Mouse (Mus musculus) neural tube, embryonic 15.5 days (tissue): ENCODE results near the gene Abhd2. TPM values are rescaled to one million over a fixed set of nuclear protein-coding genes. Genes with fewer than 3 reads are reported as not detected.

Experiments used
- ATAC-seq: fragments of 200-750 bp; cut with Nextera tagmentation; 2 replicates; pipeline ENCODE4 v1.8.0; 2017; ENCODE audit warnings: mild to moderate bottlenecking, moderate TSS enrichment, moderate library complexity; ENCODE audit not compliant: low FRiP score
- H3K27ac ChIP-seq: fragments of 300-500 bp; sonication (generic); replicated peaks from 2 replicates; pipeline ENCODE4 v1.5.1; 2015; ENCODE audit warnings: mild to moderate bottlenecking, inconsistent platforms
- H3K27me3 ChIP-seq: fragments of 300-500 bp; sonication (generic); replicated peaks from 2 replicates; pipeline ENCODE4 v1.6.1; 2015; ENCODE audit warnings: inconsistent platforms
- H3K36me3 ChIP-seq: fragments of 300-500 bp; sonication (generic); 2 replicates; pipeline ENCODE4 v1.6.1; 2015; ENCODE audit warnings: inconsistent platforms
- H3K4me1 ChIP-seq: fragments of 300-500 bp; sonication (generic); 2 replicates; pipeline ENCODE4 v1.6.1; 2015; ENCODE audit warnings: inconsistent platforms
- H3K4me2 ChIP-seq: fragments of 300-500 bp; sonication (generic); 2 replicates; pipeline ENCODE4 v1.6.1; 2015; ENCODE audit warnings: inconsistent platforms, mild to moderate bottlenecking, moderate library complexity
- H3K4me3 ChIP-seq: fragments of 300-500 bp; sonication (generic); replicated peaks from 2 replicates; pipeline ENCODE4 v1.5.1; 2015; ENCODE audit warnings: mild to moderate bottlenecking, inconsistent platforms
- H3K9ac ChIP-seq: fragments of 300-500 bp; sonication (generic); replicated peaks from 2 replicates; pipeline ENCODE4 v1.6.1; 2015; ENCODE audit warnings: mild to moderate bottlenecking, inconsistent platforms
- H3K9me3 ChIP-seq: fragments of 300-500 bp; sonication (generic); replicated peaks from 2 replicates; pipeline ENCODE4 v1.6.1; 2016; ENCODE audit warnings: inconsistent platforms
- WGBS: fragments of 180-500 bp; shearing (Covaris S2); methylation state at CpG from one replicate; pipeline ENCODE4 v1.1.7; 2015; ENCODE audit warnings: mixed read lengths; 5-methylcytosine and 5-hydroxymethylcytosine counted together
- polyA plus RNA-seq: library from polyadenylated mRNA; unstranded; fragments of >200 nt; fragmentation: Nextera tagmentation; extraction: Ambion mirVana; gene quantifications from 2 replicates; pipeline ENCODE4 v1.2.1, GENCODE M21; 2015

Abhd2 gene
- polyA plus RNA-seq, 1 experiment from 2014 or later: 15.6 TPM

DNA sequence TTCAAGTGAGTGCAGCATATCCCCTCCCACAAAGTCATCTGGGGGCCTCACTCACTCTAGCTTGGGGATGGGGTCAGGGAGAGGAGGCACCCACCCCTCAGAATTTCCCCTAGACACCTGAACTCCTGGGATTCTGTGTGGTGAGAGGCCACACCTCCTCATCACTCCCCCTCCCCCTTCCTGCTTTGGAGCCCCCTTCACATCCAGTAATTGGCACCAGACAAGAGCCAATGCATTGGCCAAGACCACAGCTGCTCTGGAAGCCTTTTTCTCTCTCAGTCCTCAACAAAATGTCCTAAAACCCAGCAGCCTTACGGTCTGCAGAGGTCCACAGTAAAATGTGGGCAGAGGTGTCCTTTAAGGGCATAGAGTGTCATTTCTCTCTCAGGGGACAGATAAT lies 25.6 kb upstream of the Abhd2 start:
- 57% methylated on average over 1 of the region's 1 CpGs for WGBS
- no peaks in the 10 kb centered on the region for H3K9me3 ChIP-seq
- no peaks in the 10 kb centered on the region for H3K36me3 ChIP-seq
- H3K27ac ChIP-seq: no peak overlapping the region
- H3K4me3 ChIP-seq: no peak overlapping the region
- H3K9ac ChIP-seq: no peak overlapping the region
- peaks cover 16% of the 10 kb centered on the region for H3K4me1 ChIP-seq
- ATAC-seq: no peak
- H3K27me3 ChIP-seq: no peaks in the 10 kb centered on the region
- H3K4me2 ChIP-seq: no peak overlapping the region

DNA sequence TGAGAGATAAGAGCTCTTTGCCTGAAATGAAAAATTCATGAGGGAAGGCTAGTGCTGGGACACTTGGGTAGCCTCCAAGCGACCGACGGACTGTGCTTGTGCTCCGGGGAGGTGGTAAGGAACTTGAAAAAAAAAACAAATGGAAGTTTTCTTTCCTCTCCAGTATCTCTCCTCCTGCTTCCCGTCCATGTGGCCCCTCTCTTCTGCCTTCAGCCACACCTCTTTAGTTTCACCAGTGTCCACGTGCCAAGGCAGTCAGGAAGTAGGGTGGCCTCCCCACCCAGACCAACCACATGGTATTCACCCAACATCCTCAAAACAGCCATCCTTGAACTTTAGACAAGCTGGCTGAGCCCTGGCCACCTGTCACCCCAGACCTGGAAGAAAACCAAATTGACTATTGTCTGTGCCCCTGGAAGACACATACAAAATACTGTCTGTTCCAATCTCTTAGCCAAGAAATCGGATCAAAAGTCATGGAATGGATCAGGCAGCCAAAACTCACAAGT lies 25.1 kb upstream of the Abhd2 start:
- H3K9ac ChIP-seq: no peak overlapping the region
- no peaks in the 10 kb centered on the region for H3K36me3 ChIP-seq
- no peaks in the 10 kb centered on the region for H3K9me3 ChIP-seq
- ATAC-seq: no peak
- no peaks in the 10 kb centered on the region for H3K27me3 ChIP-seq
- 58% methylated on average over 7 of the region's 7 CpGs for WGBS
- H3K4me2 ChIP-seq: no peak overlapping the region
- H3K27ac ChIP-seq: no peak overlapping the region
- H3K4me3 ChIP-seq: no peak overlapping the region
- H3K4me1 ChIP-seq: peaks cover 16% of the 10 kb centered on the region

DNA sequence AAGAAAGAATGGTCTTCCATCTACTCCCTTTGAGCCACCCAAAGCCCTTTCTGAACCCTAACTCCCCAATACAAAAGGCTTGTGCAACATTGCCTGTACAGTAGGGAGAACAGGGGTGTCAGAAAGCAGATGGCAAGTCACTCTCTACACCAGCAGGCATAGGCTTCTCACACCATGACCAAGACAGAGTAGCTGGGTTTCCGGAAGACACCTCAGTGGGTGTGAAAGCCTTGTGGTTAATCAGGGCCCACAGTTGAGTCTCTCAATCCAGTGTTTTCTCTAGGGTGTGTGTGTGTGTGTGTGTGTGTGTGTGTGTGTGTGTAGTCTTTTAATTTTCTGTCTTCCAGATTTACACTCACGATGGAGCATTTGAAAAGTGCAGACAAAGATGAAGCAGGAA lies 23.4 kb upstream of the Abhd2 start:
- Histone ChIP-seq H3K36me3 (no peaks in the 10 kb centered on the region), H3K4me3 (no peak overlapping the region), H3K9me3 (no peaks in the 10 kb centered on the region), H3K27ac (no peak overlapping the region), H3K27me3 (no peaks in the 10 kb centered on the region), H3K4me1 (peaks cover 16% of the 10 kb centered on the region), H3K4me2 (no peak overlapping the region), H3K9ac (no peak overlapping the region)
- WGBS: 93% methylated on average over 2 of the region's 2 CpGs
- no peak for ATAC-seq

DNA sequence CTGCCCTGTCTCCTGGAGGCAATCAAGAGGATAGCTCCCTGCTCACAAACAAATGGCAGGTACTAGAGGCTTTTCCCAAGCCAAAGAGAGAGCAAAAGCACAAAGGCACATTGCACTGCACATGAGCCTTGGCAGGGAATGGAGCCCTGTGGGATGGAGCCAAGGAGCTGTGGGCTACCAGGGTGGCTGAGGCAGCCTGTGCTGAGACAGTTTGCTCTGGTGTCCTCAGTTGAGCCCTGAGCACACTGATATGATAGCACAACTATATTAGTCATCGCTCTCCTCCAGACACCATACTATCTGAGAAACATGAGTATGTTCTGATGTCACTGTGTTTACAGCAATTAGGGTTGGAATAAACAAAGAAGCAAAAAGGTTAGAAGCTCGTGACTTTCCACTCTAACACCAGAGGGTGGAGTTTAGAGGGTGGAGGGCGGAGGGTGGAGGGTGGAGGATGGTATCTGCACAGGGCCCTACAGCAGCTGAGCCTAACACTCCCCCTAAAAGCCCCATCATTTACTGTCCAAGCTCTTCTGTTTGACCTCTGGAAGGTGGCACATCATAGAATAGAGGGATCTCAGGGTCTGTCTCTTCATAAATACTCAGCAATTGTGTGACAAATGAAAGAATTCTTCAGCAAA lies 18.6 kb upstream of the Abhd2 start:
- WGBS: 84% methylated on average over 3 of the region's 3 CpGs
- no peak overlapping the region for H3K4me3 ChIP-seq
- H3K9ac ChIP-seq: no peak overlapping the region

DNA sequence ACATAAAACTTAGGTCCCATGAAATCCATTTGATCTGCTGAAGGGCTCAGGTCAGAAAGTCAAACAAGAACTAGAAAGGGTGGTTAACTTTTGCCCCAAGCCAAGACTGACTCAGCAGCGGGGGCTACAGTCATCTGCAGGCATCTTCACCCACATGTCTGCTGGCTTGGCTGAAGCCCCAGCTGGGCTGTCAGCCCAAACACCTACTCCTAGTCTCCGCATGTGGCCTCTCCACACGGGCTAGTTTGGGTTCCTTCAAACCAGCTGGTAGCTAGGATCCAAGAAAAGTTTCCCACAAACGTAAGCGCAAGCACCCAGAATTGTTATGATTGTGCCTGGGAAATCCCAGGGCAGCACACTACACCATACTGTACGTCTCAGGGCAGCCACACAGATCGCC lies 17.6 kb upstream of the Abhd2 start:
- Histone ChIP-seq H3K36me3 (no peaks in the 10 kb centered on the region), H3K27me3 (no peaks in the 10 kb centered on the region), H3K4me2 (no peak overlapping the region), H3K9ac (no peak overlapping the region), H3K27ac (no peak overlapping the region), H3K9me3 (no peaks in the 10 kb centered on the region), H3K4me1 (no peaks in the 10 kb centered on the region), H3K4me3 (no peak overlapping the region)
- no peak for ATAC-seq
- WGBS: 92% methylated on average over 7 of the region's 7 CpGs

More for the DNA sequence above, 18.6 kb upstream of the Abhd2 start:
- Histone ChIP-seq H3K36me3 (no peaks in the 10 kb centered on the region), H3K27me3 (no peaks in the 10 kb centered on the region), H3K9me3 (no peaks in the 10 kb centered on the region), H3K4me1 (no peaks in the 10 kb centered on the region), H3K27ac (no peak overlapping the region), H3K4me2 (no peak overlapping the region)
- ATAC-seq: no peak

DNA sequence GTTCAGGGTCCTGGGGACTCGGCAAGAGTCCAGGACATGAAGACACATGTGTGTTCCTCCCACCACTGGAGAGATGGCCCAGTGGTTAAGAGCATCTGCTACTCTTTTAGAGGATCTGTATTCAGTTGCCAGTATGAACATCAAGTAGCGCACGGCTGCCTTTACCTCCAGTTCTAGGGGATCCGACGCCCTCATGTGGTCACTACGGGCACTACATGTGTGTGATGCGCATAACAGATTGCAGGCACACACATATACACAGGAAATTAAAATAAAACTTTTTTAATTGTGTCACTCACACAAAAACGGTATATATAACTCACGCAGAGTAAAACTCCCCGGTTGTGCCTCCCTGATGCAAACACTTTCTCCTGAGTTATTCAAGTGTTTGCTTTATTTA lies 17.2 kb upstream of the Abhd2 start:
- no peak overlapping the region for H3K27ac ChIP-seq
- no peaks in the 10 kb centered on the region for H3K27me3 ChIP-seq
- no peak overlapping the region for H3K4me3 ChIP-seq
- no peak overlapping the region for H3K4me2 ChIP-seq
- WGBS: 89% methylated on average over 10 of the region's 10 CpGs
- ATAC-seq: no peak
- H3K4me1 ChIP-seq: no peaks in the 10 kb centered on the region
- H3K9me3 ChIP-seq: no peaks in the 10 kb centered on the region
- no peak overlapping the region for H3K9ac ChIP-seq
- no peaks in the 10 kb centered on the region for H3K36me3 ChIP-seq

DNA sequence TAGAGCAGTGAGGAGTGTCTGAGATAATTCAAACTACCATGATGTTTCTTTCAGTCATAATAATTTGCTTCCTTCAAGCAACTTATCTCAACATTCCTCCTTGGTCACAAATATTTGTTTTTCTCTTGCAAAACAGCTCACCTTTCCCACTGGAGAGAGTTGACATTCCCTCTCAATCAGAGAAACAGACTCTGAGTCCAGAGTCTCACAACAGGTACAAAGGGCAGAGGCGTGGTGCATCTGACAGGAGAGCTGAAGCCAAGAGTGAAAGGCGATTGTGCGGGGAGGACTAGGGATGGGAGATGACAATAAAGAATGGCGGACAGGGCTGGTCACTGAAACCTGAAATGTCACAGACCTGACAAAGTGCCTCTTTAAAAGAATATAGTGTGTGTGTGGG lies 16.3 kb upstream of the Abhd2 start:
- 90% methylated on average over 4 of the region's 4 CpGs for WGBS
- ATAC-seq: no peak
- Histone ChIP-seq H3K27me3 (no peaks in the 10 kb centered on the region), H3K9me3 (no peaks in the 10 kb centered on the region), H3K4me1 (no peaks in the 10 kb centered on the region), H3K4me2 (no peak overlapping the region), H3K27ac (no peak overlapping the region), H3K36me3 (no peaks in the 10 kb centered on the region), H3K9ac (no peak overlapping the region), H3K4me3 (no peak overlapping the region)

DNA sequence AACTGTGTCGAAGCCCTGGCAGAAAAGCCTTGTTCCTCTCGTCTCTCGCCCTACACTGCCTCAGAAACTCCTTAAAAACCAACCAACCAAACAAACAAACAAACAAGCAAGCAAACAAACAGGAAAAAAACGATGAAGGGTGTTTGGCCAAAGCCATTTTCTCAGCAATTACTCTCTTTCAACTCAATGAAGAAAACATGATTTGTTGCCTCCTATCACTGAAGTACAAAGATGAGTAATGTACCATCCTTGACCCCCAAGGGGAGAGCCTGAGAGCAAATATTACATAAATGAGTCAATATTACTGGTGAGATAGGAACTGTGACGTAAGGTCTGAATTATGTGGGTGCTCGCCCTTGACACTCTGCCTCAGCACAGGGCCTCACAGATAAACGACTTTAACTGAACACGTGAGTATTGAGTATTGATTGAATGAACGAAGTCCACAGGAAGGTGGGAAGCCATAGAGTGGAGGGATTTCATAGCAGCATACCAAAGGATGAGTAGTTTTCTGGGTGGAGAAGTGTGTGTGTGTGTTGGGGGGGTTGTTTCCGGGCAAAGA lies 13.9 kb upstream of the Abhd2 start:
- H3K4me3 ChIP-seq: no peak overlapping the region
- 87% methylated on average over 10 of the region's 10 CpGs for WGBS
- no peak for ATAC-seq

DNA sequence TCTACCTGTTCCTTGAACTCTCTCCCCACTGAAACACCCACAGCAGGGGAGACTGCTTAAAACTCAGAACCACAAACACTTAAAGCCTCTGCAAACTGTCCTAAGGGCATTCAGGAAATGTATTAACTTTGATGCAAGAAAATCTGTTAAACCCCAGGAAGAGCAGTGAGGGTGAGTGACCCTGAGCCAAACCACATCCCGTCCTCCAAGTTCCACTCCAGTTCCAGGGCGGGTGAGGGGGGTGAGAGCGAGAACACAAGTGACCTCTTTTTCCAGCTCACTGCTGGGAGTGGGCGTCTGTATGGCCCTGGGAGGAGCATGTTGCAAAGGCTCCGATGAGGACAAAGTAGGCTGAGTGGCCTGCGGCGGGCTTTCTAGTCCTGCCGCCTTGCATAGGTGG lies 10.5 kb upstream of the Abhd2 start:
- no peaks in the 10 kb centered on the region for H3K27me3 ChIP-seq
- no peak overlapping the region for H3K9ac ChIP-seq
- 92% methylated on average over 8 of the region's 8 CpGs for WGBS
- no peaks in the 10 kb centered on the region for H3K9me3 ChIP-seq
- H3K36me3 ChIP-seq: no peaks in the 10 kb centered on the region
- H3K4me2 ChIP-seq: no peak overlapping the region
- no peak overlapping the region for H3K4me3 ChIP-seq
- no peak overlapping the region for H3K27ac ChIP-seq
- no peaks in the 10 kb centered on the region for H3K4me1 ChIP-seq
- ATAC-seq: no peak

More for the DNA sequence above, 13.9 kb upstream of the Abhd2 start:
- no peaks in the 10 kb centered on the region for H3K36me3 ChIP-seq
- H3K27ac ChIP-seq: no peak overlapping the region
- H3K27me3 ChIP-seq: no peaks in the 10 kb centered on the region
- no peaks in the 10 kb centered on the region for H3K9me3 ChIP-seq
- no peaks in the 10 kb centered on the region for H3K4me1 ChIP-seq
- no peak overlapping the region for H3K9ac ChIP-seq
- no peak overlapping the region for H3K4me2 ChIP-seq

DNA sequence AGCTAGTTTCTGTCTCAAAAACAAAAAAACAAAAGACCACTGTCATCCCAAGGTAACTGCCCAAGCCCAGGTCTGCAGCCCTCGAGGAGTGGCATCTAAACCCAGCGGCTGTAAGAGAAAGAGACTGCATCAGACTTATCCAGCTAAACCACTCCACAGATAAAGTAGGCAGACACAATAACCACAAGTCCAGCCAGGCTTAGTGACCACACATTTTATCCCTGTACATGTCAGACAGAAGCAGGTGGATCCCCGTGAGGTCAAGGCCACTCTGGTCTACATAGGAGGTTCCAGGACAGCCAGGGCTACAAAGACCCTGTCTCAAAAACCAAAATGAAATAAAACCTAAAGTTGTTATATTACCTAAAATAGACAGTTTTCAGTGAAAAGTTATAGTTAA lies 9.2 kb upstream of the Abhd2 start:
- ATAC-seq: no peak
- H3K27me3 ChIP-seq: no peaks in the 10 kb centered on the region
- 92% methylated on average over 3 of the region's 3 CpGs for WGBS

DNA sequence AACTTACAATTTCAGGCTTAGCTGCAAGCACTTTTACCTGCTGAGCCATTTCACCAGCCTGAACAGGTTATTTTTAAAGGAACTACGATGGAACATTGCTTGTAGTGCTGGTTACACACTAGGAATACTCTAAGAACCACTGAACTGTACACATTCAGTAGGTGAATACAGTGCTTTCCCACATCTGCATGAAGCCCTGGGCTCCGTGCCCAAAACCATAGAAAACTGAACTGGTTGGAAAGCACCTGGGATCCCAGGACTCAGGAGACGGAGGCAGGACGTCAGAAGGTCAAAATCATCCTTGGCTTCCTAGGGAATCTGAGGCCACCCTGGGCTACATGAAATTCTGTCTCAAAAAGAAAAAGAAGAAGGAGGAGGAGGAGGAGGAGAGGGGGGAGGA lies 6.8 kb upstream of the Abhd2 start:
- no peaks in the 10 kb centered on the region for H3K36me3 ChIP-seq
- peaks cover 4% of the 10 kb centered on the region; the same call in 1 of the 2 replicates for H3K4me1 ChIP-seq
- H3K4me2 ChIP-seq: no peak overlapping the region
- no peak overlapping the region for H3K4me3 ChIP-seq
- no peaks in the 10 kb centered on the region for H3K27me3 ChIP-seq
- no peak overlapping the region for H3K9ac ChIP-seq
- ATAC-seq: no peak
- no peaks in the 10 kb centered on the region for H3K9me3 ChIP-seq
- H3K27ac ChIP-seq: no peak overlapping the region
- 62% methylated on average over 4 of the region's 4 CpGs for WGBS

More for the DNA sequence above, 9.2 kb upstream of the Abhd2 start:
- no peak overlapping the region for H3K27ac ChIP-seq
- H3K9ac ChIP-seq: no peak overlapping the region
- no peaks in the 10 kb centered on the region for H3K36me3 ChIP-seq
- peaks cover 4% of the 10 kb centered on the region; the same call in 1 of the 2 replicates for H3K4me1 ChIP-seq
- H3K4me2 ChIP-seq: no peak overlapping the region
- no peak overlapping the region for H3K4me3 ChIP-seq
- H3K9me3 ChIP-seq: no peaks in the 10 kb centered on the region

DNA sequence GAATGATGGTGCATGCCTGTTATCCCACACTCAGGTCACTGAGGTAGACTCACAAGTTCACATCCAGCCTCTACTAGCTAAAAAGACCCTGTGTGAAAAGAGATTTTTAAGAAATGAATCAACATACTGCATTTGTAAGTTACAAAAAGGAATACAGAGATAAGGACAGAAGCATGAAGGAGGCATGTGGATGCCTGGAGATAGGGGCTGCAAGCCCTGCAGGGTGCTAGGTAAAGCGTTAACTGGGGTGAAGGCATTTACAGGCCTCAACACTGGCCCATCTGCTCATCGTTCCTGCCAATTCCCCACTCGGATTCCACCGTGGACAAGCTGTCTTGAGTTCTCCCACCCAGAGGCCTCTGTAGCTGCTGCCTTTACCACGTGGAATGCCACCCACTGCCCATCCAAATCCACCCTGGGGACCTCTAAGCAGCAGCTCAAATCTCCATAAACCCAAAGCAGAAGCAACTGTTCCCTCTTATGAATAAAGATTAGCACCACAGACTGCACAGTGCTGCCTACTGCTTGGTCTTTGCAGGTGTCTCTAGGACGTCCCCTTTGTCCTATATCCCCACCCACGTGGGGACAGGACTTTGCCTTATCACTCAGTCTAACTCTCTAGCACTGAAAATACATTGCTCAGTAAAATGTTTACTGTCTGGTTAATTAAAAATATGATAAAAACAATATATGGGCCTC lies 5.2 kb upstream of the Abhd2 start:
- no peak for ATAC-seq
- no peak overlapping the region for H3K27ac ChIP-seq
- H3K4me3 ChIP-seq: no peak overlapping the region
- H3K4me2 ChIP-seq: no peak overlapping the region
- no peaks in the 10 kb centered on the region for H3K36me3 ChIP-seq
- WGBS: 29% methylated on average over 7 of the region's 7 CpGs
- peaks cover 10% of the 10 kb centered on the region for H3K4me1 ChIP-seq
- no peaks in the 10 kb centered on the region for H3K27me3 ChIP-seq
- no peaks in the 10 kb centered on the region for H3K9me3 ChIP-seq
- H3K9ac ChIP-seq: no peak overlapping the region
